Mouse (Mus musculus): ENCODE results near the gene Snx9. TPM values are rescaled to one million over a fixed set of nuclear protein-coding genes. Genes with fewer than 3 reads are reported as not detected.

The Snx9 gene
- total RNA-seq, 2 experiments from 2014 or later, result 45.3 TPM

DNA sequence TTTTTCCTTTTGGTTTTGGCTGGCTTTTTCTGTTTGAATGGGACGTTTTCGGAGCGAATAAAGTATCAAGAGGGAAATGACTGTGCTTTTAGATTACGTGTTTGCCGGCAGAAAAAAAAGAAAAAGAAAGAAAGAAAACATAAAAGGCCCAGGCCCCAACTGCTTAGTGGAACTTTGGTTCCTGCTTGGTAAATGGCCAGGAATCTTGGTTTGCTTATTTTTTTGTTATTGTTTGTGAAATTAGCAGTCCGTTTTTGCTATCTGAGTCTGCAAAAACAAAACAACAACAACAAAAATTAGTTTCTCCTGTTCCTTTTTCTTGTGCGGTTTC, 779 bp downstream of the Snx9 start:
- no peak for DNase-seq (ENCODE audit: low spot score in 2 of 2)

GRCm38 (mm10) chr17:5842988-5843640, 2.0 kb downstream of the Snx9 start:
- no peak for DNase-seq (ENCODE audit: low spot score in 2 of 2)

DNA sequence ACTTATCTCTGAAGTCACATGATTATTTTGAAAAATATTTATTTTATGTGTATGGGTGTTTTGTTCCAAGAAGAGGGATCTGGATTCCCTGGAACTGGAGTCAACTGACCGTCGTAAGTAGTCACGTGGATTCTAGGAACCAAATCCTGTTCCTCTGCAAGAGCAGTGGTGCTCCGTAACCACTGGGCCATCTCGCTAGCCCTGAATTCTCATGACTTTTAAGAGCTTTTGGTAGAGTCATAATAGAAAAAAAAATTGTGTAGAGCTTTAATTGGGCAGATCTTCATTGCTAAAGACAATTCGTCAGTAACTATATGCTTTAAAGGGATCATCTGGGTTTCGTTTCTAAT, 2.5 kb downstream of the Snx9 start:
- DNase-seq (ENCODE audit: low spot score in 2 of 2), result no peak

- no peak for DNase-seq (ENCODE audit: low spot score in 2 of 2)
Observed at GRCm38 (mm10) chr17:5845376-5845775, 4.2 kb downstream of the Snx9 start.

- DNase-seq (ENCODE audit: low spot score in 2 of 2), result no peak
Observed at GRCm38 (mm10) chr17:5846101-5846500, 5.0 kb downstream of the Snx9 start.

DNA sequence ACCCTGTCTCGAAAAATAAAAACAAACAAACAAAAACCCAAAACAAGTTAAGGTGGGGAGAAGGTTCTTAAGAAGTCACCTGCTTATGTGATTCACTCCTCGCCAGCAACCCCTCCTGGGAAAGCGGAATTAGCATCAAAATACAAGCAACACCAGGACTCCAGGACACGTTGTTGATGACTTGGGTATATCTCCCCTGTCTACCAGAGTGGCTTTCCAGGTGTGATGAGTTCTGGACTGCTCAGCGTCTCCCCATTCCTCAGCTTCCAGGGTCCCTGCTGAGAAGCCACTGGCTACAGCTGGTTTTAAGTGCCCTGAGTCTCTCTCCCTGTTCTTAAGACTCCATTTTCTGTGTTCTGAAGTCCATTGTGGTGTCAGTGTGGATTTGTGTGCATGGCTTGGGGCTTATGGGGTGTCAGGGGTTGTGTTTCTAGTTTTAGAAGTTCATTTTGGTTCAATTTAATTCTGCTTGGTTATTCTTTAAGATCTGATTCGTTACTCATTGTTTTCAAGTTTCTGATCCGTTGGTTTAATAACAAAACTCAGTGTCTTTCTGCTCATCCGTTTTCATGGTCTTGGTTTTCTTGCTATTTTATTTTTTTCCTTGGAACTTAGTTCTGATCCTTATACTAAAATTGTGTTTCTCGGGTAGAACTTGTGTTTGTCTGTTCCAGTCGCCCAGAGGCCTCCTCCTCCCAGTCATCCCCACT, 7.7 kb downstream of the Snx9 start:
- DNase-seq (ENCODE audit: low spot score in 2 of 2), result no peak

- DNase-seq (ENCODE audit: low spot score in 2 of 2), result peak; percentile 54 to 72
Observed at GRCm38 (mm10) chr17:5849421-5849910, 8.3 kb downstream of the Snx9 start.

DNA sequence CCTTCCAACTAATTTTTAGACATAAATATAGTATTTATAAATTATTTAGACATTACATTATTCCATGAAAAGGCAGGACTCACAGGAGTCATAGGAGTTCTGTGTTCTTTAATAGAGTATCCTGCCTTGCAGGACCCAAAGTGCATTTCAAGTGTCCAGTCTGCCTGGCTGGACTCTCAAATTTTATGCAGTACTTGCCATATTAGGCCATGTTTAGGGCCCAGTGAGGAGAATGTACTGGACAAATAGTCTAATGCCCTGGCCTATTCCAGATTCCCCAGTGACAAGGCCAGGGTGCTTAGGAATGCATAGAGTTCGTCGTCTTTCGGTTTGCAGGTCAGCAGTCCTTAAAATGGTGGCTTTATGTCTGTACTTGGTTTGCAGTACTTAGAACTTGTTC, 8.9 kb downstream of the Snx9 start:
- no peak for DNase-seq (ENCODE audit: low spot score in 2 of 2)

GRCm38 (mm10) chr17:5850476-5850875, 9.3 kb downstream of the Snx9 start:
- no peak for DNase-seq (ENCODE audit: low spot score in 2 of 2)

GRCm38 (mm10) chr17:5853936-5854335, 12.8 kb downstream of the Snx9 start:
- no peak for DNase-seq (ENCODE audit: low spot score in 2 of 2)

GRCm38 (mm10) chr17:5855560-5855959, 14.4 kb downstream of the Snx9 start:
- no peak for DNase-seq (ENCODE audit: low spot score in 2 of 2)

DNA sequence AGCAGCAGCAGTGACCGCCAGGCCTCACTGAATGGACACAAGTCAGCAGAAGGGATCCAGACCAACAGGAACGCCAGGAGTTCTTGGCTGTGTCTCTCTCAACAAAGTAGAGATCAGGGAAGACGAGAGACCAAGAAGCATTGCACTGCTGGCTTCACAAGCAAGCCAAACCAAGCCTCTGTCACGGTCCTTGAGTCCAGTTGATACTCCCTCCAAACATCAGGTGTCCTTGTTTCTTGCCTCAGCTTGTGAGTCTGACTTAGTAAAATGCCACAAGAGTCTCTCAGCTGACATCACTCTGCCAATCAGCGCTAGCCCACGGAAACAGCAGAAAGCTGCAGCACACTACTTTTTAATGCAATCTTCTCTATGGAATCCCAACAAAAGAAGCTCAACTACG, 15.3 kb downstream of the Snx9 start:
- no peak for DNase-seq (ENCODE audit: low spot score in 2 of 2)

DNA sequence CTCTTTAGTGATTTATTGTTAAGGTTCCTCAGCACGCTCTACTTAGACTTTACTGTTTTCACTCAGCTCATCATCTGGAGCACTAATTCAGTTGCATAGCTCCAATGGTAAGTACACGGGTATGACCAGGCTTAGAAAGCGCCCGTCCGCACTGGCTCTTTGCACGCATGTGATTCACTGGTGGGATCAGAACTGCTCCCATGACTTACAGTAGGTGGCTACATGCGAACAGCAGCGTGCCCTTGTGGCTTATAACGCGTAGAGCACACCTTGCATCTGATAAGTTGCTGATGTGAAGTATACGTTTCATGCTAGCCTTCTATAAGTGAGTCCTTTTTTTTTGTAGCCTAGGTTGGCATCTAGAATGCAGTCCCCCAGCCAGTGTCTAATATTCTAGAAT, 16.1 kb downstream of the Snx9 start:
- no peak for DNase-seq (ENCODE audit: low spot score in 2 of 2)

- DNase-seq (ENCODE audit: low spot score in 2 of 2), result no peak
Observed at GRCm38 (mm10) chr17:5858209-5858608, 17.1 kb downstream of the Snx9 start.

- DNase-seq (ENCODE audit: low spot score in 2 of 2), result no peak
Observed at GRCm38 (mm10) chr17:5862285-5862684, 21.2 kb downstream of the Snx9 start.

- DNase-seq (ENCODE audit: low spot score in 2 of 2), result no peak
Observed at GRCm38 (mm10) chr17:5862869-5863268, 21.7 kb downstream of the Snx9 start.

GRCm38 (mm10) chr17:5863745-5864144, 22.6 kb downstream of the Snx9 start:
- no peak for DNase-seq (ENCODE audit: low spot score in 2 of 2)

DNA sequence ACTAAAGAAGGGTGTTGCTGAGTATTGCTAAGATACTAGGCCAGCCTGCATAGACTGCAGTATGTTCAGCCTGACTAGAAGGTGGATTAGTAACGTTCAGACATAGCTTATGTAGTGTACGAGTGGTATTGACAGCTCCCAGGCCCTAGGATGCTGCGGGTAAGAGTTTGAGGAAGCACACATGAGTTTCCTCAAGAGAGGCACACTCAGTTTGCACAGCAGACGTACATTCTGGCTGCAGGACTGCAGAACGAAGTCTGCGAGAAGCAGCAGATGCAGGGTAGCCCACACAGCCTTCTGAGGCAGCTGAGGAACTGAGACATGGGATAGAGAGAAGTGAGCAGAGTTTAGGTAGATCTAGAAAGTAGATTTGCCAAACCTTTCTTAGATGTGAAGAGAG, 26.3 kb downstream of the Snx9 start:
- no peak for DNase-seq (ENCODE audit: low spot score in 2 of 2)

GRCm38 (mm10) chr17:5868319-5869031, 27.3 kb downstream of the Snx9 start:
- no peak for DNase-seq (ENCODE audit: low spot score in 2 of 2)

DNA sequence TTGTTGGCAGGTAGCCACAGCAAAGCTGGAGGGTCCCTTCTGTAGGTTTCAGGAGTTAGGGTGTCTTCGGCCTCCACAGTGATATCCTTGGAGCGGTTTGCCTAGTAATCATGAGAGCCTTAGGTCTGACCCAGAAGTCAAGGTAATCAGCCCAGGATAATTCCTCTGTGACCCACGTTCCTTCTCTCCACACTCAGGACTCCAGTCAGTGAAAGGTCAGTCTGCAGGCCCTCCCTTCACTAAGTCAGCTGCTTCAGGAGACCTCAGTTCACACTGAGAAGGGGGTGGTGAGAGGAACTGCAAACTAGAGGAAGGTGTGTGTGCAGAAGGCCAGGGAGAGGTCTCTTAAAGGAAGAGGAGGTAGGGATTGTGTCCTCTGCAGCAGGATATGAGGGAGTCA, 28.3 kb downstream of the Snx9 start:
- DNase-seq (ENCODE audit: low spot score in 2 of 2), result no peak

DNA sequence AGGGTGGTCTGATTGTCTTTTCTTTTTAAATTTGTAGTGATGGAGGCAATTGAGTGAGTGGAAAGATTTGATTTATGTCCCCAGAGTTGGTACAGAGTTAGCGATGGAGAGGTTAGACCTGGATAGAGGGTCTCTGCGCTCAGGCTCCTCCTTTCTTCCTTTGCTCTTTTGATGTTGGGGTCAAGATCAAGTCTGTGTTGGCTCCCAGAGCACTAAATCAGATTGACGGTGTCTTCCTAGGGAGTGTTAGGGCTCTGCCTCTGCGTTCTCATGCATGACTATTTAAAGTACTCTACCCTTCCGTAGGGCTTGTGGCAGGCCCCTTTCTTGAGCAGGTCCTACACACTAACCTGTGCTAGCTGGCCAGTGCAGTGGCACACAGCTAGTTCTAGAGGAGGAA, 28.9 kb downstream of the Snx9 start:
- no peak for DNase-seq (ENCODE audit: low spot score in 2 of 2)

DNA sequence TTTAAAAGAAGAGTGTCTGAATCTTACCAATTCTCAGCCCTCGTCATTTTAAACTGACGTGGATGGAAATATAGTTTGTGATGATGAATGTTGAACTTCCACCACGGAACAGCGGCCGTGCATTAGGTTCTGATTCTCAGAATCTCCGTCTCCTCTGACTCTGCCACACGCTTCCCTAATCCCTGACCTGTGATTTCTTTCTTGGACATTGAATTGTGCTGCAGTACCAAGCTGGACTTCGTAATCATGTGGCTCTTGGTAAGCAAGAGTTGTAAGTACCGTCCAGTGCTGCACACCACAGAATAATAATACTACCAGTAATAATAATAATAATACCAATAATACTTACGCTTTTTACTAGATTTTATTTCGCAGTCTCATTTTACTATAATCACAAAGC, 29.6 kb downstream of the Snx9 start:
- no peak for DNase-seq (ENCODE audit: low spot score in 2 of 2)

Measured in adrenal gland, adult 18-20 months (tissue).